11 mouse cellular contexts compared by ENCODE assay signal in genomic region chr10:118064816-118065216, GRCm38 (mm10).
DNase-seq lines count a peak whose midpoint lies in the region; ATAC-seq lines count a peak whose summit lies in the region.
"Had no signal": no experiment of that assay in that cellular context is flagged by ENCODE, and none has a peak within 500 bp of the region (broad histone marks: within the 10 kb centered on the region; RNA-seq: fewer than 3 reads in every experiment).

No protein-coding gene starts in this region.

- no peak for ATAC-seq in forebrain, embryonic 11.5 days (replicated peaks; ENCODE audit: low FRiP score)
- no peak for ATAC-seq in forebrain, embryonic 12.5 days (ENCODE audit: low FRiP score)
- ATAC-seq in CD4-positive, CD25-positive, alpha-beta regulatory T cell, adult 4 months, result peak; percentile 82

- WGBS in forebrain, embryonic 11.5 days, result 76% methylated on average over 7 of the region's 7 CpGs
- 58% methylated on average over 7 of the region's 7 CpGs for WGBS in forebrain, embryonic 12.5 days

- no peaks in the 10 kb centered on the region for H3K36me3 ChIP-seq in forebrain, embryonic 11.5 days (ENCODE audit: control insufficient read depth, insufficient read depth, low read length)
- H3K36me3 ChIP-seq in forebrain, embryonic 12.5 days (replicated peaks), result no peaks in the 10 kb centered on the region
- H3K36me3 ChIP-seq in megakaryocyte, embryonic 14.5 days (replicated peaks; ENCODE audit: low read length), result peaks cover 54% of the 10 kb centered on the region
- H3K36me3 ChIP-seq: embryonic facial prominence, embryonic 15.5 days had no signal

- no peak overlapping the region for H3K27ac ChIP-seq in forebrain, embryonic 11.5 days (ENCODE audit: low read depth, low read length)
- H3K27ac ChIP-seq in forebrain, embryonic 12.5 days, result no peak overlapping the region
- H3K27ac ChIP-seq: embryonic facial prominence, embryonic 15.5 days; macrophage had no signal

- no peak overlapping the region for H3K9ac ChIP-seq in forebrain, embryonic 11.5 days (ENCODE audit: low read length)
- no peak overlapping the region for H3K9ac ChIP-seq in forebrain, embryonic 12.5 days
- H3K9ac ChIP-seq: embryonic facial prominence, embryonic 15.5 days had no signal

- peak; percentile 37 for DNase-seq in forebrain, embryonic 11.5 days (ENCODE audit: low spot score)
- peak; percentile 54 for DNase-seq in liver
- no peak for DNase-seq in kidney, postnatal 36 days
- DNase-seq in urinary bladder, postnatal 10 days (ENCODE audit: low spot score), result no peak
- DNase-seq in gastrocnemius, postnatal 10 days, result no peak
- DNase-seq: layer of hippocampus, adult 9-11 months had no signal

- H3K4me3 ChIP-seq in forebrain, embryonic 11.5 days (ENCODE audit: low read depth, low read length), result no peak overlapping the region
- H3K4me3 ChIP-seq in forebrain, embryonic 12.5 days (replicated peaks), result no peak overlapping the region
- H3K4me3 ChIP-seq in megakaryocyte, embryonic 14.5 days (replicated peaks), result peak overlapping the region; percentile 67
- H3K4me3 ChIP-seq: embryonic facial prominence, embryonic 15.5 days had no signal

- no peaks in the 10 kb centered on the region for H3K27me3 ChIP-seq in forebrain, embryonic 11.5 days (ENCODE audit: control insufficient read depth, insufficient read depth, low read length)
- H3K27me3 ChIP-seq in forebrain, embryonic 12.5 days, result no peaks in the 10 kb centered on the region
- H3K27me3 ChIP-seq in megakaryocyte, embryonic 14.5 days (replicated peaks), result no peaks in the 10 kb centered on the region
- H3K27me3 ChIP-seq: embryonic facial prominence, embryonic 15.5 days had no signal

- H3K4me2 ChIP-seq in forebrain, embryonic 11.5 days (ENCODE audit: low read depth, low read length, severe bottlenecking), result no peak overlapping the region
- no peak overlapping the region for H3K4me2 ChIP-seq in forebrain, embryonic 12.5 days
- H3K4me2 ChIP-seq: embryonic facial prominence, embryonic 15.5 days had no signal

- no peaks in the 10 kb centered on the region for H3K9me3 ChIP-seq in forebrain, embryonic 11.5 days (ENCODE audit: control insufficient read depth, low read length)
- H3K9me3 ChIP-seq in forebrain, embryonic 12.5 days, result 0 out of 2 replicates have a peak, but pooled peaks cover 5% of the 10 kb centered on the region
- H3K9me3 ChIP-seq in megakaryocyte, embryonic 14.5 days, result peaks cover 60% of the 10 kb centered on the region
- H3K9me3 ChIP-seq: embryonic facial prominence, embryonic 15.5 days had no signal

- H3K4me1 ChIP-seq in forebrain, embryonic 11.5 days (replicated peaks; ENCODE audit: control insufficient read depth, insufficient read depth, low read length), result no peaks in the 10 kb centered on the region; the same call in 1 of the 2 replicates
- H3K4me1 ChIP-seq in forebrain, embryonic 12.5 days, result no peaks in the 10 kb centered on the region
- H3K4me1 ChIP-seq in megakaryocyte, embryonic 14.5 days, result peaks cover 40% of the 10 kb centered on the region
- H3K4me1 ChIP-seq: embryonic facial prominence, embryonic 15.5 days had no signal

Comparison
In these comparisons a context has a peak if more than half of its experiments do, and no peak if none do; other contexts are left out.
1. DNase-seq: peak in forebrain, embryonic 11.5 days (single experiment) and liver (single experiment); none in kidney, postnatal 36 days (0 of 2), urinary bladder, postnatal 10 days (single experiment) and gastrocnemius, postnatal 10 days (single experiment).